Mouse (Mus musculus) heart, embryonic 16.5 days (tissue): ENCODE results near the gene Necap2. TPM values are rescaled to one million over a fixed set of nuclear protein-coding genes. Genes with fewer than 3 reads are reported as not detected.

Experiments
- polyA plus RNA-seq: library from polyadenylated mRNA; unstranded; fragments of >200 nt; fragmentation: Nextera tagmentation; extraction: Ambion mirVana; gene quantifications from 2 replicates; pipeline ENCODE4 v1.2.1, GENCODE M21; 2015

Gene Necap2
- polyA plus RNA-seq, 1 experiment from 2014 or later: 49.8 TPM

Other genes starting within 250 kb of the Necap2 start
- gene Padi1, start 232.6 kb downstream of the Necap2 start, polyA plus RNA-seq: 0.07 and 0.10 TPM in 2 replicates
- gene Padi2, start 172.0 kb downstream of the Necap2 start, polyA plus RNA-seq: 2.1 and 2.6 TPM in 2 replicates
- 1,158 and 1,167 TPM in 2 replicates for gene Sdhb, start 117.2 kb downstream of the Necap2 start, polyA plus RNA-seq
- 28.9 and 30.7 TPM in 2 replicates for gene Atp13a2, start 91.5 kb downstream of the Necap2 start, polyA plus RNA-seq
- 197 and 233 TPM in 2 replicates for gene Mfap2, start 67.9 kb downstream of the Necap2 start, polyA plus RNA-seq
- 3.0 and 4.2 TPM in 2 replicates for gene Crocc, start 17.8 kb downstream of the Necap2 start, polyA plus RNA-seq
- 0.08 TPM in 1 of 2 replicates, not detected in the other for gene Spata21, start 10.0 kb upstream of the Necap2 start, polyA plus RNA-seq
- 29.5 and 33.9 TPM in 2 replicates for gene Szrd1, start 61.4 kb upstream of the Necap2 start, polyA plus RNA-seq
- 12.8 and 14.5 TPM in 2 replicates for gene Fbxo42, start 69.6 kb upstream of the Necap2 start, polyA plus RNA-seq
- gene Rsg1, start 135.6 kb upstream of the Necap2 start, polyA plus RNA-seq: 2.4 and 3.6 TPM in 2 replicates
- gene Arhgef19, start 161.1 kb upstream of the Necap2 start, polyA plus RNA-seq: 2.3 and 4.0 TPM in 2 replicates
- 3.1 and 3.9 TPM in 2 replicates for gene Epha2, start 222.9 kb upstream of the Necap2 start, polyA plus RNA-seq